Mouse (Mus musculus) liver, adult 2 months (tissue): Measurements from ENCODE around the gene Dgki. TPM values are rescaled to one million over a fixed set of nuclear protein-coding genes. Genes with fewer than 3 reads are reported as not detected.

ENCODE experiments used
- DNase-seq: peaks from one replicate; pipeline ENCODE4 v3.0.0-alpha.2; 2011; ENCODE audit warnings: low read depth, low spot score; ENCODE audit errors: extremely low read depth
- H3K27ac ChIP-seq: fragments of 200-500 bp; replicated peaks from 2 replicates; pipeline ENCODE4 v1.5.1; 2012; ENCODE audit warnings: low read depth, mild to moderate bottlenecking, control low read depth, inconsistent platforms, low read length; ENCODE audit not compliant: insufficient read depth
- H3K27me3 ChIP-seq: fragments of 200-500 bp; 2 replicates; pipeline ENCODE4 v1.6.1; 2012; ENCODE audit warnings: mild to moderate bottlenecking, moderate library complexity, low read length, inconsistent platforms; ENCODE audit not compliant: control insufficient read depth, insufficient read depth
- H3K36me3 ChIP-seq: fragments of 200-500 bp; 2 replicates; pipeline ENCODE4 v1.6.1; 2012; ENCODE audit warnings: low read length, inconsistent platforms; ENCODE audit not compliant: control insufficient read depth, insufficient read depth
- H3K4me1 ChIP-seq: fragments of 200-500 bp; 2 replicates; pipeline ENCODE4 v1.6.1; 2011; ENCODE audit warnings: low read length; ENCODE audit not compliant: control insufficient read depth, insufficient read depth
- H3K4me3 ChIP-seq: fragments of 200-500 bp; 2 replicates; pipeline ENCODE4 v1.5.1; 2011; ENCODE audit warnings: low read depth, mild to moderate bottlenecking, control low read depth, low read length, moderate library complexity; ENCODE audit not compliant: insufficient read depth
- H3K79me2 ChIP-seq: fragments of 200-500 bp; 2 replicates; pipeline ENCODE4 v1.6.1; 2012; ENCODE audit warnings: inconsistent platforms, mild to moderate bottlenecking, low read length, moderate library complexity; ENCODE audit not compliant: control insufficient read depth, insufficient read depth
- H3K9ac ChIP-seq: fragments of 200-500 bp; 2 replicates; pipeline ENCODE4 v1.6.1; 2012; ENCODE audit warnings: low read depth, mild to moderate bottlenecking, control low read depth, inconsistent platforms, low read length
- CTCF ChIP-seq: fragments of 200-500 bp; IDR thresholded peaks from 2 replicates; pipeline ENCODE4 v1.5.1; 2011; ENCODE audit warnings: low read depth, low read length, control low read depth
- POLR2A ChIP-seq: fragments of 200-500 bp; IDR thresholded peaks from 2 replicates; pipeline ENCODE4 v1.6.1; 2011; ENCODE audit warnings: low read length, control low read depth; ENCODE audit not compliant: insufficient read depth; ENCODE audit errors: extremely low read depth
- WGBS: fragments of 180-500 bp; shearing (Covaris S2); methylation state at CpG from one replicate; pipeline ENCODE4 v1.1.7; 2018; 5-methylcytosine and 5-hydroxymethylcytosine counted together
- polyA plus RNA-seq: library from polyadenylated mRNA; depleted of rRNA; stranded (reverse); fragments of >200 nt; gene quantifications from 2 replicates; pipeline ENCODE4 v1.2.3, GENCODE M21; 2012
- total RNA-seq: library from RNA; depleted of rRNA; stranded (reverse); fragments of >200 nt; gene quantifications from 2 replicates; pipeline ENCODE4 v1.2.3, GENCODE M21; 2014

Gene Dgki
- total and polyA plus RNA-seq, 2 experiments = 0.09 TPM; not detected in 1

DNA sequence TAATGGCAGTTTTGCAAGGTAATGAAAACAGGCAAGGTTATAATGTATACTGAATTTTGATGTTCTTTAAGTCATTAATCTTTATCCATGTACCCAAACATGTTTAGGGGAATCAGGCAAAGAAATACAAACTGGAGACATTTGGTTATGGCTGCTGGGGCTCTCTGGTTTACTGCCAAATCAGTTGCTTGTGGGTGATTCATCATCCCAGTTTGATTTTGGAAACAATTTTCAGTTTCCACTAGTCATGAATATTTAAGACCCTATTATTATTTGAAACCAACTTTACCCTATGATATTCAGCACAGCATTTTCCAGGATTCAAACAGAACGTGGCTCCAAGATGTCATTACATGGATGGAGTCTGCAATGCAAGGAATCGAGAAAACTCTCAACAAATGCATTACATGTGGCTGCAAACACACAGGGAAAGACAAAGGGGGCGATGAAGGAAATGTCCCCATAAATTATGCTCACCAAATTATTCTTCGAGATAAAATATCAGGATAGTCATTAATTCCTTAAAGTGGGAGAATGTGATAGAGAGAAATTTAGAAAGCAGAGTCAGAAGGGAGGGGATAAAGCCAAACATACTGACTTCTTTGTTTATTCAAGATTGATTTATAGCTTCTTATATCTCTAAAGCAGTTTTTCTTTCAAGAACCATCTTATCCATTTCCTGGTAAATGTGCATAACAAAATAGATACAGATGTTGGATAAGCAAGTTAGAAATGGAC lies 481.5 kb downstream of the Dgki start:
- peaks cover 2% of the 10 kb centered on the region for H3K4me1 ChIP-seq
- TF ChIP-seq CTCF = no peak
- no peak for TF ChIP-seq POLR2A
- no peaks in the 10 kb centered on the region for H3K79me2 ChIP-seq
- H3K36me3 ChIP-seq = no peaks in the 10 kb centered on the region
- no peak for DNase-seq
- H3K4me3 ChIP-seq = no peak overlapping the region
- no peaks in the 10 kb centered on the region for H3K27me3 ChIP-seq
- 83% methylated on average over 4 of the region's 4 CpGs for WGBS
- no peak overlapping the region for H3K27ac ChIP-seq
- no peak overlapping the region for H3K9ac ChIP-seq

DNA sequence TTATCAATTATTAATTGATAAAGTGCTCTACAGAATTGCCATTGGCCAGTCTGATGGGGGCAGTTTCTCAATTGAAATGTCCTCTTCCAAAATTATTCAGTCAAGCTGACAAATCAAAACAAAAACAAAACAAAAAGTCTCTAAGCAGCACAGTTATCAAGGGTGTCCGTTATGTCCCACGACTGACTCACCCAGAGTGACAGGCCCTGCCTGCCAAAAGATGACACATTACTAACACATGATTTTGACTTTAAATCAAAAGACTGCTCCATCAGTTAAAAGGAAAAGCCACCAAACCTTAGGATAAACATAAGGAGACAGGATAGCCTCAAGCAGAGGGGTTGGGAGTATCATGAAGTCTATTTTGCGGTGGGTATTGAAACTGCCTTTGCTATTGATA lies 483.3 kb downstream of the Dgki start:
- Histone ChIP-seq H3K79me2 (no peaks in the 10 kb centered on the region), H3K27me3 (no peaks in the 10 kb centered on the region), H3K9ac (no peak overlapping the region), H3K4me1 (peaks cover 2% of the 10 kb centered on the region), H3K27ac (no peak overlapping the region), H3K4me3 (no peak overlapping the region), H3K36me3 (no peaks in the 10 kb centered on the region)
- WGBS = 87% methylated on average over 3 of the region's 3 CpGs
- DNase-seq = no peak
- TF ChIP-seq CTCF (no peak), POLR2A (no peak)

DNA sequence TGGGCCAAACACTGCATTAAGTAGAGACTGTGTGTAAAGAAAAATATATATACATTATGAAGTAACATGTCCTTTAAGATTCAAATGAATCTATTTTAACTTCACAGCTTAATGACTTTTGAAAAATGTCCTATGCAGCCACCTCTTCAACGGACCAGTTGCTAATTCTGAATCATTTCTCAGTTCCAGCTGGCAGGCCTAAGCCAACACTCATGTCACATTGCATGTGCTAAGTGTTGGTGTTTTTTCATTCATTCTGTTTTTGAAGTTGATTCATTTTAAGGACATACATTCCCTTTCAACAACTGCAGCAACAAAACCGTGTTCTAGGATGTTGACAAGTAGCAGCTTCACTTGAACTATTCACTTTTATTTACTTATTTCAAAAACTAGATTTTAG lies 484.0 kb downstream of the Dgki start:
- Histone ChIP-seq H3K36me3 (no peaks in the 10 kb centered on the region), H3K9ac (no peak overlapping the region), H3K4me3 (no peak overlapping the region), H3K27me3 (no peaks in the 10 kb centered on the region), H3K4me1 (peaks cover 2% of the 10 kb centered on the region), H3K27ac (no peak overlapping the region), H3K79me2 (no peaks in the 10 kb centered on the region)
- WGBS = 75% methylated on average over 2 of the region's 2 CpGs
- TF ChIP-seq CTCF (no peak), POLR2A (no peak)
- DNase-seq = no peak

DNA sequence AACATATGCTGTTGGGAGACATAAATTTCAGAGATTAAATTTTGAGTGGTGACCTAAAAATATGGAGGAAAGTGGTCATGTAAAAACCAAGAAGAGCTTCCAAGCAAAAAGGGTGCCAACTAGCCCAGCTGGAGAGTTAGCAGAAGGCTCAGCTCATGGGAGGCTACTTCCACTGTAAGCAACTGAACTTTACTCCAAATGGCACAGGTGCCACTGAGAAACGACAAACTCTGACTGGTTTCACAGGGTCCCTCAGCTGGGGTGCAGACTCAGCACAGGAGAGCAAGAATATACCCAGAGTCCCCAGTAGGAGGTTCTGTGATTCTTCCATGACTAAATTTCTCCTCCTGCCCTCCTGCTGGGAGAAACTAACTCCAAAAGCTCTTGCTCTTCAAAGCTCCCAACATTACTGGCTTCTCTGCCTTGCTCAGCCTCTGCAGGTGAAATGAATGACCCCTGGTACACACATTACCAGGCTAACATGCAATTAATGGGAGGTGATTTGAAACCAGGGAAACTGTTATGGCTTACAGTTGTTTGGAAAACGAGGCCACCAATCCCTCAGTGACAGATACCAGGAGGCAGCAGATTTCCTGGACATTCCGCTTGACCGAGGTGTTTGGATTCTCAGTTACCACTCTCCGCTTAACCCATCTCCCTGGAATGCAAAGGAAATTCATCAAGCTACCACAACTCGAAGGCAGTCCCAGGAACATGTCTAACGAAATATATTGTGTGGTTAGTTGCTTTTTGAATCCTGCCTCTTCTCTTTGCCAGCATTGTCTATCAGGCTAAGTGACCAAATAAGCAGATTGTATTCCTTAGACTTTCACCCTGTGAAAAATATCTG lies 487.1 kb downstream of the Dgki start:
- H3K4me3 ChIP-seq = no peak overlapping the region
- TF ChIP-seq POLR2A = no peak
- no peak for TF ChIP-seq CTCF
- no peaks in the 10 kb centered on the region for H3K4me1 ChIP-seq
- H3K27ac ChIP-seq = no peak overlapping the region
- WGBS = 73% methylated on average over 7 of the region's 7 CpGs
- H3K79me2 ChIP-seq = no peaks in the 10 kb centered on the region
- no peak overlapping the region for H3K9ac ChIP-seq
- no peaks in the 10 kb centered on the region for H3K36me3 ChIP-seq
- no peak for DNase-seq
- no peaks in the 10 kb centered on the region; the same call in 1 of the 2 replicates for H3K27me3 ChIP-seq

DNA sequence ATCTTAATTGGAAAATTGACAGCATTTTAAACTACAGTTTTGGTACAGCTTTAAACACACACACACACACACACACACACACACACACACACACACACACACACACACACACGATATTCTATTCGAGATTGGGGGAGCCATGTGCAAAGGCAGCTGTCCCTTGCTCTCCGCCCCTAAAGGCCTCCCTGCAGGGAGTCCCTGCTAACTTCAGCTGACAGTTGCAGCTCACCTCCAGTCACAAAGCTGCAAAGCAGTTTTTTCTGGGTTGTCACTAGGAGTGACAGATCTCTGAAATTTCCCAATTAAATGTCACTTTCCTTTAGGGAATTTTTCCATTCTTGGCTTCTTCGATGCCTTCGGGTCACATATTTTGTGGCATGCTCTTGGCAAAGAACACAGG lies 489.5 kb downstream of the Dgki start:
- Histone ChIP-seq H3K4me1 (no peaks in the 10 kb centered on the region), H3K27ac (no peak overlapping the region), H3K36me3 (no peaks in the 10 kb centered on the region), H3K4me3 (no peak overlapping the region), H3K27me3 (no peaks in the 10 kb centered on the region; the same call in 1 of the 2 replicates), H3K79me2 (no peaks in the 10 kb centered on the region), H3K9ac (no peak overlapping the region)
- no peak for TF ChIP-seq POLR2A
- TF ChIP-seq CTCF = no peak
- 34% methylated on average over 5 of the region's 5 CpGs for WGBS
- DNase-seq = no peak
